Mouse (Mus musculus) CD4-positive, CD25-positive, alpha-beta regulatory T cell, adult 2 months (primary cell): ENCODE measurements around the gene Elf1.

ENCODE experiments used
- DNase-seq: peaks from one replicate; pipeline ENCODE4 v3.0.0-alpha.2; 2012; ENCODE audit warnings: low read depth, low spot score

Gene Elf1

DNA sequence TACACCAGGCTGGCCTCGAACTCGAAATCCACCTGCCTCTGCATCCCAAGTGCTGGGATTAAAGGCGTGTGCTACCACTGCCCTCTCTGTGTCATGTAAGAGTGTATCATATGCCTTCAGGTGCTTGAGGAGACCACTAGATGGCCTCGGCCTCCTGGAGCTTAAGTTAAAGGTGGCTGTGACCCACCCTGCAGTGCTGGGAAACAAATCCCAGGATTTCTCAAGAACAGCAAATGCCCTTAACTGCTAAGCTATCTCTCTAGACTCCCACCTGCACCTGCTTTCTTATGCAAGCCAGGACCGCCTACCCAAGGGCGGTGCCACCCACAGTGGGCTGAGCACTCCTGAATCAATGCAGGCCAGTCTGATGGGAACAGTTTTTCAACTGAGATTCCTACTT, 83.8 kb downstream of the Elf1 start:
- peak; percentile 34 for DNase-seq

DNA sequence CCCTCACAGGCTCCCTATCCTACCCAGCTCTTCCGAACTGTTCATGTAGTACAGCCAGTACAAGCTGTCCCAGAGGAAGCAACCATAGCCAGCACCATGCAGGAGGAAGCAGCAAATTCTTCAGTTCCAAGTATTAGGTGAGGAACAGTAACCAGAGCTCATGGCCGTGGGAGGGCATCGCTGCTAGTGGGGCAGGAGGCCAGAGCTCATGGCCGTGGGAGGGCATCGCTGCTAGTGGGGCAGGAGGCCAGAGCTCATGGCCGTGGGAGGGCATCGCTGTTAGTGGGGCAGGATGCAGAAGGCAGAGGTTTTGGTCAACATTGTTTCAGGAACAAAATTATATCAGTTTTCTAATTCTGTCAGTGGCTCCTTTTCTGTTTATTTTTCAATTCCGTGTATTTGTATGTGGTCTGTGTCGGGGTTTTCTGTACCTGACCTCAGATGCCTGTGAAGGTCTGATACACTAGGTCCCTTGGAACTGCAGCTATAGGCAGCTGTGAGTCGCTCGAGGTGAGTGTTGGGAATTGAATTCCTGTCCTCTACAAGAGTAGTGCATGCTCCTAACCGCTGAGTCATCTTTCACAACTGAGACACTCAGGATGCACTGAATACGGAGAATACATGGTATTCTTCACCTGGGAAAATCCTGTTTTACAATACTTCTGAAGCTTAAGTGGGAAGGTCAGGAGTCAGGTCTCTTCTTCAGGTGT, 92.6 kb downstream of the Elf1 start:
- no peak for DNase-seq

DNA sequence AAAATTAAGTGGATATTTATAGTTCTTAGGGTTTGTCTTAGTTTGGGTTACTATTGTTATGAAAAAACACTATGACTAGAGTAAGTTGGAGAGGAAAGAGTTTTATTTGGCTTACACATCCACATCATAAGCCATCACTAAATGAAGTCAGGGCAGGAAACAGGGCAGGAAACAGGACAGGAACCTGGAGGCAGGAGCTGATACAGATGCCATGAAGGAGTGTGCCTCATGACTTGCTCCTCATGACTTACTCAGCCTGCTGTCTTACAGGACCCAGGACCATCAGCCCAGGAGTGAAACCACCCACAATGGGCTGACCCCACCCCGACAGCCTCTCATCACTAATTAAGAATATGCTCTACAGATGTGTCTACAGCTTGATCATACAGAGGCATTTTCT, 93.4 kb downstream of the Elf1 start:
- DNase-seq: no peak

DNA sequence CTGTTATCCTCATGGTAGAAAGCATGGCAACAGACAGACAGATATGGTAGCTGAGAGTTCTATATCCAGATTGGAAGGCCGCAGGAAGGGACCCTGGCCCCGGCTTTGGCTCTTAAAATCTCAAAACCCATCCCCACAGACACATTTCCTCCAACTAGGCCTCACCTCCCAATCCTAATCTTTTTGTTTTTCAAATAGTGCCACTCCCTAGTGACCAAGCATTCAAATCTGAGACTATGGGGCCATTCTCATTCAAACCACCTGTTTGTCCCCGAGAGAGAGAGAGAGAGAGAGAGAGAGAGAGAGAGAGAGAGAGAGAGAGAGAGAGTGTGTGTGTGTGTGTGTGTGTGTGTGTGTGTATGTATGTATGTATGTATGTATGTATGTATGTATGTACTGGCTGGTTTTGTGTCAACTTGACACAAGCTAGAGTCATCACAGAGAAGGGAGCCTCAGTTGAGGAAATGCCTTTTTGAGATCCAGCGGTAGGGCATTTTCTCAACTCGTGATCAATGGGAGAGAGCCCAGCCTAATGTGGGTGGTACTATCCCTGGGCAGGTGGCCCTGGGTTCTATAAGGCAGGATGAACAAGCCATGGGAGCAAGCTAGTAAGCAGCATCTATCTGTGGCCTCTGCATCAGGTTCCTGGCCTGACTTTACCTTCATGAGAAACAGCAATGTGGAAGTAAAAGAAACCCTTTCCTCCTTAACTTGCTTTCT, 102.7 kb downstream of the Elf1 start:
- DNase-seq: no peak

DNA sequence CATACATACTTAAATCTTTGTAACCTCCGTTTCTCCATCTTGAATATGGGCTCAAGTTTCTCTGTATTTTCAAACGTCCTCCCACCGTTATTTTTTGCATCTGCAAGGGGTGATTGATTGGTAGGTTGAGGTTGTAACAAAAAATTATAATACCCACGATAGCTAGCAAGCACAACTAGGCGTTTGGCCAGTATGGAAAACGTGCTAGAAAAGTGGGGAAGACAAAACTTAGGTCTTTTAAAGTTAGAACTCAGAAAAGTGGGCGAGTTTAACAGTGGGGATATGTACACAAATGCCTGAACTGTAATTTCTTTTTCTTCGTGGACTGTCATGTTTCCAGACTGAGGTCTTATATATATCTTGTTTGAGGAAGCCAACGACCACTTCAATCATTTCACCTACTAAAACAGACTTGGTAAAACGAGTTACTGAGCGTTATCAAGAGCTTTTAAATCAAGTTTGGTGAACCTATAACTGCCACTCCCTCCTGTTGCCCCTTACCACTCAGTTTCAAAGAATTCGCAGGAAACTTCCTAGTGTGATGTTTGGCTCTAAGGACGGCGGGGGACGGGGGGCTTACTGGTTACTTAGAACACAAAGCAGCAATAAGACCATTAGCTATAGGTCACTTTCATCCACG, 105.6 kb downstream of the Elf1 start:
- DNase-seq: no peak

DNA sequence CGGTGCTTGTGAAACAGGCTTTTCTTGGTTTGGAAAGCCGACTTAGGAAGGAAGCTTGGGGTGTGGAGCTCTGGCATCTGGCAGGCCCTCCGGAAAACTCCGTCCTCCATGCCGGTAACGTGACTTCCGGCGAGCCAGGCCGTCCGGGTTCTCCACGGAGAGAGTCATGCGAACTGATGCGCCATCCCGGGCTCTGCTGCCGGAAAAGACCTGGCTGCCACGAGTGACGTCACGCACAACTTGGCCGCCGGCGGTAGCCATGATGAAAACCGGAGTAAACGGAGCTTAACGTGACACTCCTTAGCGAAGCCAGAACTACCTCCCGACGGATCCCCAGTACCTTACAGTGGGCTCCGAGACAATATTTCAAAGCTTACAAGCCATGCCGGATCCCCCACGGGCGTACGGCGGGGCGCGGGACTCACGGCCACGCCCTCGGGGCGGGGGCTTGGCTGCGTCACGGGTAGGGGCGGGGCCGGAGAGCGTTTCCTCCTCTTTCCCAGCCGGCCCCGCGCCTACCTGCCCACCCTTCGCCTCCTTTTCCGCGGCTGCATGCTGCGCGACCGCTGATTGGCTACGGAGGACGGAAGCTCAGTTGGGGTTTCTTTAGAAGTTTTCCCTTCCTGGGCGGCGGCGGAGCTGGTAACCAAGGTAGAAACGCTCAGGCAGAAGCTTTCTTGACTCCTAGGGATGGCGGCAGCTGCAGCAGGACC, 106.3 kb downstream of the Elf1 start, which contains the start of gene Sugt1:
Gene Sugt1, plus strand, starts transcription at position 553 of the 713 bp plus-strand sequence.
- peak; percentile 98 for DNase-seq

DNA sequence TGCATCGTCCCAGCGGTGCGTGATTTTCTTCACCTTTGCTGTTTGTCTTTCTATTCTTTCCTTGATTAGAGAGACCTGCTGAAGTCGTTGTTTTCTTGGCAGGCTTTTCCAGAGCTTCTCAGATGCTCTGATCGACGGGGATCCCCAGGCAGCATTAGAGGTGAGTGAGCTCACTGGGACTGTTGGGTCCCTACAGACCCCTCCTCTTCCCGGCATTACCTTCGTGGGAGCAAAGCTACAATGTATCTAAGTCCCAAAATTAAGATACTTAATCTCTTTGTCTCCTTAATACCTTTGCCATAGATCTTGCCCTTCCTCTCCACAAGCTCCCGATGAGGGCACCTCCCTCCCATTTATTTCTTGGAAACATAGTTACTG, 106.8 kb downstream of the Elf1 start:
- no peak for DNase-seq

DNA sequence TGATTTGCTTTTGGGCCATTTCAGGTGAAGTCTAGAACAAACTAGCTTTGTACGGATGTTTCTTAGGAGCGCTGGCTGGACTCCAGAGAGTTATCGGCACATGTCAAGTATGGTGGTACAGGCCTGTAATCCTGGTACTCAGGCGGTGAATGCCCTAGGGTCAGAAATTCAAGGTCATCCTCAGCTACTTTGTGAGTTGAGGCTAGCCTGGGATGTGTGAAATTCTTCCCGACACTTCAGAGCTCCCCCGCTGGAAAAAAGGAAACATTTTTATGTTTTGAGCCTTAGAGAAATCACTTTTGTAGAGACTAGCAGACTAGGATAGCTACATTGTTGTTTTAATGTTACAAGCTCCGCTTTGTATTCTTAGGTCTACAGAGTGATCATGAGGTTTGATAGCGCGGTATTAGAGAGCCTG, 107.5 kb downstream of the Elf1 start:
- no peak for DNase-seq

DNA sequence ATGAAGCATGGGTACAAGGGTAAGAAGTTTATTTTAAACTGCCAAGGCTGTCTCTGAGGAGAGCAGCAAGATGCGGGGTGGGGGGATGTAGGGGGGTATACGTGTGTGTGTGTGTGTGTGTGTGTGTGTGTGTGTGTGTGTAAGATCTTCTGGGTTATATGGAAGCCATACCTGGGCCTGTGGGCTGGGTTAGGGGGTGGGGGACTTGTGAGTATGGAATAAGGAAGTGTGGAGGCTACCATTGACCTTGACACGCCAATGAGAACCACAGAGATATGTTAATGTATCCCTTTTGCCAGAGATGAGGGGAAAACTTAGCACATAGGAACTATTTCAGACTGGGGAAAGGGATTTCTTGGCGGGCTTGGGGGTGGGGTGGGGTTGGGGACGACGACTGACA, 108.4 kb downstream of the Elf1 start:
- no peak for DNase-seq

DNA sequence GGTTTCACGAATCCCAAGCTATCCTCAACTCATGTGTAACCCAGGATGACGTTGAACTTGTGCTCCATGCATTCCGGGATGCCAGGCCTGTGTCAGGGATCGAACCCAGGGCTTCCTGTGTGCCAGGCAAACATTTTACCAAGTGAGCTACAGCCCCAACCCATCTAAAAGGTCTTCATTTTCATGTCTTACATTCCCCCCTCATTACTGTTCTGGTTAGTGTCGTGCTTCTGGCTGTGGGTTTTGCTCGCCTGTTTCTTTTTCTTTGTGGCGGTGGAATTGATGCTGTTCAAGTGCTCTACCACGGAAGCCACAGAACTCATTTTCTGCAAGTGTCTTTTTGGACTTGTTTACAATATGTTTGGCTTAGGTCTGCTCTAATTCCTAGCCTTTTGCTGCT, 109.9 kb downstream of the Elf1 start:
- DNase-seq: no peak

DNA sequence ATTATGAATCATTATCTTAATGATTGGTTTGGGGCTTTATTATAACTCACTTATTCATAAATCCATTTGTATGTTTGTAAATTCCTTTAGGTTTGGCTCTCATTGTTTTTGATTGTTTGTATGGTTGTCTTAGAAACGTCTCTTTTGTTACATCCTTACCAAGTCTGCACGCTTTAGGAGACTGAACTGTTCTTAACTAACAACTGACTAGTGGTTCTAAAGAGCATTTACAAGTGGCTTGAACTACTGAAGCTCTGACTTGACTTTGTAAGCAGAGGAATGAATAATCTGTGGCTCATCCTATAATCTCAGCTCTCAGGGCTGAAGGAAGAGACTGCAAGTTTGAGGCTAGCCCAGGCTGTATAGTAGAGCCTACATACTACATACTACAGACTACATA, 110.6 kb downstream of the Elf1 start:
- no peak for DNase-seq

DNA sequence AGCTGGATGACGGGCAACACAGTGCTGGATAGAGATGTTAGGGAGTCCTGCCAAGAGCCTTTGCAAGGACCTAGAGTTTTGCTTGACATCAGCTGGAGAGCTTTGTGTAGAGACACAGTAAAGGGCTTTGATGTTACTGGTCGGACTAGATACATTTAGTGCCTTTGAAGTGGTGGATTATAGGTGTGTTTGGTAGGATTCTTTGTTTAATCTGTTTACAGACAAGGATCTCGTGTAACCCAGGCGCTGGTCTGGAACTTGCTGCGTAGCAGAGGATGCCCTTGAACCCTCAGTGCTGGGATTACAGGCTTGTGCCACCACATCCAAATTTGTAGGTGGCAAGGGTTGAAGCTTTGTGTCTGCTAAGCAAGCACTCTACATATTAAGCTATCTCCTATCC, 113.1 kb downstream of the Elf1 start:
- DNase-seq: no peak

DNA sequence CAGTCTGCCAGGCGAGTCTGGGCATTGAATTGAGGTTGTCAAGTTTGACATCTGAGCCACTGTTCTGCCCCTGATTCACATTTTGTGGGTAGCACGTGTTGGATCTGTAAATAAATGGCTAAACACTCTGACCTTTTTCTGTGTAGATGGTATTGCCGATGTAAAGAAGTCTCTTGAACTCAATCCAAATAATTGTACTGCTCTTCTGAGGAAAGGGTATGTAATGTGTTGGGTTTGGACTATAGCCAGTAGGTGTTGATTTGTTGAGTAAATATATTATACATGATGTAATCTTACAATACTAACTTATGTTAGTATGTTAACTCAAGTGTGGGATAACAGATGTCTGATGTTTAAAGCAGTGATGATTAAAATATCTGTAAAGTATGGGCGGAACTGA, 115.6 kb downstream of the Elf1 start:
- DNase-seq: no peak

DNA sequence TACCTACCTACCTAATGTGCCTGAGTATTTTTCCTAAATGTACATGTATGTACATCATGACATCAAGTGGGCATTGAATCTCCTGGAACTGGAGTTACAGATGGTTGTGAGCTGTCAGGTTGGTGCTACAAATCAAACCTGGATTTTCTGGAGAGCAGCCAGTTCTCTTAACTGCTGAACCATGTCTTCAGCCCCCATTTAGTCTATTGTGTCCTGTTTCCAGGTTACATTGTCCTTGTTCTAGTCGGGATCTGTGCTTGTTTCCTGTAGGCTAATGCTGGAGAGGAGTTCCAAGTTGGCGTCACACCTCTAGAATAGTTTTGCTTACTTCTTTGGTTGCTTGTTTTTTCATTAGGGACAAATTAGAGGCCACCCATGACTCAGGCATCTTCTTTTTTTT, 124.9 kb downstream of the Elf1 start:
- no peak for DNase-seq

DNA sequence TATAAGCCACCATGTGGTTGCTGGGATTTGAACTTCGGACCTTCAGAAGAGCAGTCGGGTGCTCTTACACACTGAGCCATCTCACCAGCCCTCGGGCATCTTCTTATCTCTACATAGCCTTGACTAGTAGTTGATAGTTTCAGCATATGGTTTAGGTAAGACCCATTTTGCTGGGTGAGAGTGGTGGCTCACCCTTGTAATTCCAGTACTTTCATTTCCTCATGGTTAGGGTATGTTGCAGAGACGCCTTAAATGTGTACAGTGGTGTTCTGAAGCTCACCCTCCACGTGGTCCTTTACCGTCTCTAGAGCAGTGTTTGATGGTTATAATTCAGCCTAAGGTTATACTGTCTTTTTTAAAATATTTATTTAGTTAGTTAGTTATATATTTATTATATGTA, 125.4 kb downstream of the Elf1 start:
- DNase-seq: no peak

DNA sequence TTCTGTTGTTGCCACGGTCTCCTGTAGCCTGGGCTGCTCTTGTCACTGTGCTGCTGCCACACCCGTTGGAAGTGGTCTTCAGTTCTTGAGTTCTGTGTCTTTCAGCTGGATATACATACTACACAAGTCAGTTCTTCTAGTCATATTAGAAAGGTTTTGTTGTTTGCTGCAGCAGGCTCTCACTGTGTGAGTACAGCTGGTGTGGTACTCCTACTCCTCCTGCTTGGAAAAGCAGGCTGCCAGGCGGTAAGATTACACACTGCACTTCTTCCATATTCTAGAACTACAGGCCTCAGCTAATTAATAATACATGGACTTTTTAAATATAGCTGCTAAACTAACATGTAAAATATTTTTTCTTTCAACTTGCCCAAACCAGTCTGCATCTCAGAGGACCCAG, 125.9 kb downstream of the Elf1 start:
- DNase-seq: no peak

DNA sequence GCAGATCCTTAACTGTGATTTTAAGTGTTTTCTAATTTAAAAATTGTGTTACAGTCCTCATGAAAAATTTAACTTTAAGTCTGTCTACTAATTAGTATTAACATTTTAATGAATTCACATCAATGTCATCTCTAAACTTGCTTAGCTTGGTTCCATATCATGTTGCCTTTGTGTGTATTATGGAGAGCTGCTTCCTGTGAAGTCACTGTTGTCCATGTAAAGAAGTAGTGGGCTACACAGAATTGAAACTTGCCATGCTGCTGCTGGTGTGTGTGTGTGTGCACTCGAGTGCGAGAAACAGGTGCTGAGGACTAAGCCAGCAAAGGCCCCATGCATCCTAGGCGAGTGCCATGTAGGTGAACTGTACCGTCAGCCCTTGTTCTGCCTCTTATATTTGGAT, 126.4 kb downstream of the Elf1 start:
- no peak for DNase-seq

DNA sequence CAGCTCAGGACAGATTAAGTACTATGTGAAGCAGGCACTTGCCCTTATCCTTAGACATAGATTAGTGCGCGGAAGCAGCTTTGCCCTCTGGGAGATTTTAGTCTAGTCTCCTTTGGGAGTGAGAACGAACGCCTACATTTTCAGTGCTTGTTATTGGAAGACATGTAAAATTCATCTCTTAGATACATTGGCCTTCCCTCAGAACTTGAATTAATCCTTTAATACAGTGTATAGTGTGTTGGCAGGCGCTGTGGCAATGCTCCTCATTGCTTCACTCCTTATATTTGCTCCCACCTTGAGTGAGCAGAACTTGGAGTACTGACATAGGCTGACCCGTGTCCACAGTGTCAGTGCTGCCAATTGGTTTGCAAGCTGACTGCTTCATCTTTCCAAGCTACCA, 127.3 kb downstream of the Elf1 start:
- no peak for DNase-seq

DNA sequence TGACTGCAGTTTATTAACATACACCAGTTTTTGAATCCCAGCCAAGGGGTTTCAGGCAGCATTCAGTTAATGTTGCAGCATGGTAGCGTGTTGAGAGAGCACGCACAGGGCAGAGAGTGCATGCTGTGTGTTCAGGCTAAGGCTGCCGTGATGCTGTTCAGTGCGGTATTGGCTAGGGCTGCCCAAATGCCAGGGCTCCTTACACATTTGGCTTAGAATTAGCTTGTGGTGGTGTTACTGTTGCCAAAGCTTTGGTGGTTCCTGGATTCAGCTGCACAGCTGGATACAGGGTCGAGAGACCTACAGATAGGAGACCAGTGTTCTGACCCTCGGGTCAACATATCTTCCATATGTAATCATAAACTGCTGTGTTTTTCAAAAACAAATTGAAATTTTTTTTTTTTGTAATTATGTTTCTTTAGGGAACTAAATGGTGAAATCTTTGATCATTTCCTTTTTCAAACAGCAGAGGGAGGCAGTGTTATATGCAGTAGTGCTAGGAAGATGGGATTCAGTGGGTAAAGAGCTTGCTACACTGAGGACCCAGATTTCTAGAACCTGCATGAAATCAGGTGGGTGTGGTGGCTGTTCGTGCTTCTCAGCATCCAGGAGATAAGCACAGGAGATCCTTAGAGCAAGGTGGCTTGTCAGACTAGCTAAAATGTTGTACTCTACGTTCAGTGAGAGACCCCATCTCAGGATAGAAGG, 136.3 kb downstream of the Elf1 start:
- peak; percentile 3 for DNase-seq

DNA sequence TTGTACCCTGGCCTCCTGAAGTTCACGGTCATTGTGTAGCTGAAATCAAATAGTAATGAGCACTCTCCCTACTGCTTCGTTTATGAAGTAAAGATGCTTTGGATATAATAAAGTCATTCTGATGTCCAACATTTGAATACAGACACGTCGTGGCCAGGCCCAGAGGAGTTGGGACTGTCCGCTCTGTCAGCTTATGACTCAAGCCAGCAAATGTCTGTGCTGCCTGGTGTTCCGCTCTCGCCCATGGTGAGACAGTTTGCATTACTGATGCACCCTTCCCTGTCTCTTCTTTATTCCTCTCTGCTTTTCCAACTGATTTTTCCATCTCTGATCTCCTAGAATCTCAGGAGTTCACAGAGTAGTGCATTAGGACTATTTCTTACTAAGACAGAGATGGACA, 138.8 kb downstream of the Elf1 start:
- DNase-seq: no peak

DNA sequence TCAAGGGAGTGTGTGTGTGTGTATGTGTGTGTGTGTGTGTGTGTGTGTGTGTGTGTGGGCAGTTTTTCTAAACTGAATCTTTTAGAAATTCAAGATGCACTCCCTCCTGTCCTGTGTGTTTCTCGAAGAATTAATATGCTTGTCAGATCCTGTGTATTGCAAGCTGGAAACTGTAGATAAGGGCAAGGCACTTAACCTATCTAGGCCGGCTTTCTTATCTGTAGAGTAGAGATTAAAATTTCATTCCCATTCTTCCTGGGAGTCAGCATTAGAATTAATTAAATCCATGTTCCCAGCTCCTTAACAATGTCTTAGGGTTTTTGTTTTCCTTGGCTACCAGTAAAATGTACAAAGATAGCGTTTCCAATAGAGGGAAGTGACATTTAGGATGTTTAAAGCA, 140.1 kb downstream of the Elf1 start:
- no peak for DNase-seq
